Mouse (Mus musculus) right cerebral cortex, postnatal 14 days (tissue): Measurements from ENCODE around the gene Sipa1l1.

ENCODE experiments used
- DNase-seq: peaks from one replicate; pipeline ENCODE4 v3.0.0; 2022

Sipa1l1 gene

DNA sequence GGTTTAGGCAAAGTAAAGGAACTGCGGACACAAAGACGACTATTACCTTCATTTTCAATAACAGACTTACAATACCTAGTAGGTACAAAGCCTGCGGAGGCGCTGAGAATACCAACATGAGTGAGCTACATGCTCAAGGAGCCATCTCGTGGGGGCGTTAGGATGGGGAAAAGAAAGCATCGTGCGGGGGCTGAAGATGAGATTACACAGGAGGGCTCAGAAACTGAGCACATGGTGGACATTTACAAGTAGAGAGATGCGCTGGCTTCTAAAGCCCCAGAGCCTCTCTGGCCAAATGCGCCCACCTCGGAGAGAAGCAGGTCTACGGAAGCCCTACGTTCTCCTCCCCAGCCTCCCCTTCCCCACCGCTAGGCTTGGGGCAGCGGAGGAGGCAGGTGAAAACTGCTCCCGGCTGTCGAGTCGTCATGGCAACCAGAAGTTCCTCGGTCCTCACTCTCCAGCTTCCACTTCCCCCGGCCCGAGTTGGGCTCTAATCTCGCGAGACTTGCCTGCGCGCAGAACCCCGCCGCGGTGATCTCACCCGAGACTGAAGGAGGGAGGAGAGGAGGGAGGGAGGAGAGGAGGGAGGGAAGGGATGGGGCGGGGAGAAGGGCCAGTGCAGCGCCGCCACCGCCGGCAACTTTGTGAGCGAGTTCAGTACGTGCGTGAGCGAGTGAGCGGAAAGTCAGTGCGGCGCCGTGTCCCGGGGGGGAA, at the start of gene Sipa1l1:
Gene Sipa1l1, plus strand, starts transcription at position 501 of the 714 bp plus-strand sequence.
- DNase-seq = peak; percentile 97

DNA sequence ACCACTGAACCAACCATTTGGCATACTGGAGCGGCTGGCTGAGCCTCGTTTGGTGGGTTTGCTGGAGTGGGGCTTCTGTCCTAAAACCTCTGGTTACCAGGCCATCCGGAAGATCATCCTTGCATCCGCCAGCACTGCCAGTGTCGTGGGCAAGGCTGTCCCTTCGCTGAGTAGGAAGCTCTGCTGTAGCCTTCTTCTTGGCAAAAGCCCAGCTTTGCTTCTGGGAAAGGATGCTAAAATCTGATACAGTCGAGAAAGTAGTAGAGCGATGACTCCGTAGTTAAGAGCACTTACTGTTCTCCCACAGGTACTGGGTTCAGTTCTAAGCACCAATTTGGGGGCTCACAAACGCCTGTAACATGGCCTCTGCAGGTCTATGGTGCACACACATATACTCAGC, 47.2 kb upstream of the Sipa1l1 start:
- no peak for DNase-seq

DNA sequence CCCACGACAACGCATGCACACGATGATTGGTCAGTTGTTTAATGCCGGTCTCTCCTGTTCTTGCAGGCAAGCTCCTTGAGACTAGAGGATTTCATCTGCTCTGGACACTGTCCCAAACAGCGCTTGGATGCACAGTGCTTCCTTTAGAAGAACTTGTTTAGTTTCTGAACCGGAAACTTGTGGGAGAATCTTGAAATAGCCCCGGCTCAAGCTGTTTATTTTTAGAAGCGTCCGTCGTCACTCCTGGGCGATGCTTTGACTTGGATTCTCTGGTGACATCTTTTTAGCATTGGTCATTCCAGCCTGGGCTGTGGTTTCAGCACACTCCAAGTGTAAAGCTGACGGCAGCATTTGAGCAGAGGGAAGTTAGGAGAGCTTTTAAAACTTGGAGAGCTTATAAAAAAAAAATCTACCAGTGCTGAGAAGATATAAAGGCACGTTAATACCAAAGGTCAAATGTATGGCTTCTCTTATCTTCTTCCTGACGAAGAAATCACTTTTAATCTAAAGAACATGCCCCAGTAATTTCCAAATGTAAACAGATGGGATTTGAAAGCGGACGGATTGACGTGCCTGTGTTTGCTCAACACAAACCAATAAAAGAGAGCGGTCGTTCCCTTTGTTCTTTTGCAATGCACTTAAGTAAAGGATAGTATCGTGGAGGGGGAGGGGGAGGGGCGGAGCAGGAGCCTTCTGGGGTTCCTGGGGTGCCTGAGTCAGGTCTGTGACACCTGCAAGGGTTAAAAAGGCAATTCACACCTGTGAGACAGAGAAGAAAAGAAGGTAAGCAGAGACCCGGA, 46.5 kb upstream of the Sipa1l1 start:
- DNase-seq = peak; percentile 16

DNA sequence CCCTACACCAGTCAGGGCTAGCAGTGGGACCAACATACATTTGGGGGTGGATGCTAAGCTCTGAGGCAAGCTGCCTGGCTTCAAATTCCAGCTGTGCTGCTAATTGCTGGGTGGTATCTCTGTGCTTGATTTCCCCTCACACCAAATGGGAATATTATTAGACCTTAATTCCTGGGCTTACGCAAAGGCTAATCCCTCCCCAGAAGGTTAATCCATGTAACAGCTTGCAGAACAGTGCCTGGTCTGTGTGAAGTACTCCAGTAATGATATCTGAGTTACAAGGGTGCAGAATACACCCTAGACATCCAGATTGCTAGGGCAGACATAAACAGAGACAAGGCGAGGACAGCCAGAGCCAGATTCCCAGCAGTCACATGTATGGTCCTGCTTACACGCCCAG, 42.3 kb upstream of the Sipa1l1 start:
- no peak for DNase-seq

DNA sequence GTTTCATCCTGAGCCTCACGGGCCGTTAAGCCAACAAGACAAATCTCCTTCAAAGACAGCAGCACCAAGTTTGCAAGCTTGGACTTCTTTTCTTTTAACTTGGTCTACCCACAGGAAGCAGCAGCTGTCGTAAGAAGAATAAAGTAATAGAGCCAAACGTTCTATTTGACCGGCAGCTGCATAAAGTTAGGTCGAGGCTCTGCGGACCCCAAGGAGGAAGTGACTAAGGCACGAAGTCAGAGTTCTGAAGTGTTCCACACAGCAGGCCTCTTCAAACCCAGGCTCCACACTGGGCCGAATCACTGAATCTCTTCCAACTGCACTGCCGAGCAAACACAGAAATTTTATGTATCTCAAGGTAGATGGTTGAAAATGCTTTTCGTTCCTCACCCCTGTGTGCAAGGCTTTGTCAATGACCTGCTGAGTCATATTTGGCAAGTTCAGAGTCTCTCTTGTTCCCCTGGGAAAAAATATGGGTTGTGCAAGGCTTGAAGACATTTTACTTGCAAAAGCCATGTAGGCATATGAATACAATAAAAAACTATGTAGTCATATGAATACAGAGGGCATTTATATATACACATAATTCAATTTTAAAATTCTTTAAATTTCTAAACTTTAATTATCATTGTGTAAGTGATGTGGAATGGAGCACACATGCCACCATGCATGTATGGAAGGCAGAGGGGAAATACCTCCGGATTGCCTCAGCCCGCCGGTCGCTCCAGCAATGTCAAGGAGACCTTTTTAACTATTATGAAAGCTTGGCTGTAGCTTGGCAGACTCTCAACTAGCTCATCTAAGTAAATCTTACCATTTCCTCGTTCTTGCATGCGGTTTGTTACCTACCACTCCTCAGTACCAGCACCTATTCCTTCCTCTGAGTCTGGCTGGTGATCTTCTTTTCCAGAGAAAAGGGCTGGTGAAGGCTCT, 29.6 kb upstream of the Sipa1l1 start:
- DNase-seq = no peak

DNA sequence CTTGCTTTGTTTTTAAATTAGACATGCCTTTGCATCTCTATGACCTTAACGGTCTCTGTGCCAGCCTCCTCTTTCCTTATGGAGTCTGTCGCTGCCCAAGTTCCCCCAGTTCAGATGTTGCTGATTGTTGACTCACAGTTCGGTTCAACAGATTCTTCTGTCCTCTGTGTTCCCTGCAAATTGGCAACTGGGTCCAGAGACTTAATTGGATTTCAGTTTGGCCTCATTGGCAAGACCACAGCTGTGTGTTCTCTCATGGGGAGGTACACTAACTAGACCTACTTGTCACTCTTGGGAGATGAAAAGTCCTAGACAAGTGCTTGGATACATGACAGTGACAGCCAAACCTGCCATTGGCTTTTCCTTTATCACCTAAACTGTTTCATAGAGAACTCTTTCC, 25.7 kb upstream of the Sipa1l1 start:
- DNase-seq = no peak

DNA sequence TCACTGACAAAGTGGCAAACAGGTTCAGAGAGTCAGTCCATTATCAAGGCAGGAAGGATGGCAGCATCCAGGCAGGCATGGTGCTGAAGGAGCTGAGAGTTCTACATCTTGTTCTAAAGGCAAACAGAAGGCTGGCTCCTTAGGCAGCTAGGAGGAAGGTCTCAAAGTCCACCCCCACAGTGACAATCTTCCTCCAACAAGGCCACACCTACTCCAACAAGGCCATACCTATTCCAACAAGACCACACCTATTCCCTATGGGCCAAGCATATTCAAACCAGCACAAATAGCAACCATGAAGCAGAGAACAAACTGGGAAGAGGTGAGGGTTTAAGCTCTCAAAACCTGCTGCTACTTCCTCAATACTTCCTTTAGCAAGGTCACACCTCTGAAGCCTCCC, 23.9 kb upstream of the Sipa1l1 start:
- no peak for DNase-seq

DNA sequence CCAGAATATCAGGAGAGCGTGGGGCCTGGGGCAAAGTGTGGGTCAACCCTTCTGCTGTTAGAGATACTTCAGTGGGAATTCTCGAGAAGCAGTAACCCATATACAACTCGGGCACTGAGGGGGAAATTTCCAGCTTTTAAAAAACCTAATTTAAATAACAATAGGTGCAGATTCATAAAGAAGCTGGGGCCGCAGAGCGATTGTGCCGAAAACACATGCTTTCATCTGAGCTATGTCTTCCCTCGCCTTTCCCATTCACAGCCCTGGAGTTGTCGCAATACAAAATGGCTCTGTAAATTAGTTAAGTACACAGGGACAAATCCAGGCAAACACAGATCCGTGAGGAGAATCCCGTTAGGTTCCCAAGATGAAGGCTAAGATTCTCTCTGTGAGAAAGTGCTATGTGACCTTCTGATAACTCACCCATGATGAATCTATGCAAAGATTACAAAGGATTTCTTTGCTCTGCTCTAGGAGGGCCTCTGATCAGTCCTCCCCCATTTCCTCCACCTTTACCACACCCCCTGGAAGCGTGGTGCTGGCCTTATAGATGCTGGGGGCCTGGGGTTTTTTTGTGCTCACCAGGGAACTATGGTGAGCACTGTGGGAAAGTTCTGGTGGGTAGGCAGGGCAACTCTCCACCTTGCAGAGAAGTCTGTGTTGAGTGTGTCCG, 22.0 kb upstream of the Sipa1l1 start:
- DNase-seq = no peak

DNA sequence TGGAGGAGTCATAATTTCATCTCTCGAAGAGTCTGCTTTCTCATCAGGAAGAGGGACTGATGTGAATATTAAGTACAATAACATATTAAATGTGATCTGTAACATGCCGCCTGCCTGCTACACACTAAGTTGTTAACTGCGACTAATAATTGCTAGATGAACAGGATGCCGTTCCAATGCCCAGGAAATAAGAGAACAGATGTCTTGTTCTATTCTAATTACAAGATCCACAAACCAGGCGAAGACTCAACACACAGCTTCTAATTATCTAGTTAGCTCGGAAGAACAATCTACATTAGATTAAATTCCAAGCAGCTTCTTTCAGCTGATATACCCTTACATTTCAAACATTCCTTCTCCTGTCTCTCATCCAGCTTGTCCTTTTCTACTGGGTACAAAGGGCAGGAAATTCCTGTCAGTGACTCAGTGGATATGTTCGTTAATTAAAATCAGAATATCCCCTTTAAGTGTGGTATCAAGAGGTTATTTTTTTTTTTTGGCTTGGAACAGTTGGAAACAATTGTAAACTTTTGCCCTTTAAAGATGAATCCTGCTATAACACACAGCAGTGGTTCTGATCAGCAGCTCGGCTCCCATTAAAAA, 20.7 kb upstream of the Sipa1l1 start:
- no peak for DNase-seq

DNA sequence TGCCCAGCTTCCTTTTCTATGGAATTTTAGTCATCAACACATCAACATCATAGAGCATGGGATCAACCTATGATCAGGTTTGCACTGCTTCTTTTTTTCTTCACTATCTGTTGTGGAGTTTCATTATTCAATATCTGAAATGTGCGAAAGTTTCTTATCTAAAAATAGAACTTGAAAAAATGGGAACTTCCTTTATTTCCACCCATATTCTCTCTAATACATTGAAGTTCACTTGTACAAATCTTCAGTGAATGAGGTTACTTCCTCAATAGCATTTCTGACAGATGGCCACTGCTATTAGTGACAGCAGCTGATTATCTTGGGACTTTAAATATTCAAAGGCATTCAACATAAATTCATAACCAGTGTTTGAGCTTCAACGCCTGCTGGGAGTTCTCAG, 18.1 kb upstream of the Sipa1l1 start:
- no peak for DNase-seq

DNA sequence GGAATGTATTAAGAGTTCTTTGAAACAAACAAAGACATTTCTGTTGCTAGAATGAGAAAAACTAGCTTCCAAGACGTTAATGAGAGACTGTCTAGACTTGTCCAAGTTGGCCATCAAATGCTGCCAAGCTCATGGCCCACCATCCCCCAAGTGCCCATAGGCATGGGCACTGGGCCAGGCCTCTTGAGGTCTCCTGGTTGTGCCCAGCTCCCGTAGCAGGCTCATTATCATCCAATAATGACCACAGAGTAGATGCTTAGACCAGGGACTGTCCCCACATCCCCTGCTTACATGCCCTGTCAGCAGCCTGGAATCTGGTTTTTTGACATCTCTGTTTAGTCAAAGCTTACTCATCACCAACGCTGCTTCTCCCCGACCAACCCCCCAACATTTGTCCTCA, 14.6 kb upstream of the Sipa1l1 start:
- DNase-seq = no peak

DNA sequence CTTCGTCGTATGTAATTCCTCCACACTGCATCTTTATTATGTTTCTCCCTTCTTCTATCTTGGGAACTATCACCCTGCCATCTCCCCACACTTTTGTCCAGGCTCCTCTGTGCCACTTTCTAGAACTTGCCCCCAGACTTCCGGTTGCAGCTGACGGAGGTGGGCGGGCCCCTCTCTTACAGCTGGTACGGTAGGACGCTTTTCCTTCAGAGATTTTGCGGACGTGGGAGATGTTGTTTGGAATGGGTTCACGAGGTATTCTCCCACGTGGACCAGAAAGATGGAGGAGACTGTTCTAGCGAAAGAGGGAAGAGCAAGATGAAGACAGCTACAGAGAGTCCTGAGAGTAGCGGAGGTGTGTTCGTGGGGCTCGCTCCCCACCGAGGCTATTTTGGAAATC, 10.6 kb upstream of the Sipa1l1 start:
- DNase-seq = no peak

DNA sequence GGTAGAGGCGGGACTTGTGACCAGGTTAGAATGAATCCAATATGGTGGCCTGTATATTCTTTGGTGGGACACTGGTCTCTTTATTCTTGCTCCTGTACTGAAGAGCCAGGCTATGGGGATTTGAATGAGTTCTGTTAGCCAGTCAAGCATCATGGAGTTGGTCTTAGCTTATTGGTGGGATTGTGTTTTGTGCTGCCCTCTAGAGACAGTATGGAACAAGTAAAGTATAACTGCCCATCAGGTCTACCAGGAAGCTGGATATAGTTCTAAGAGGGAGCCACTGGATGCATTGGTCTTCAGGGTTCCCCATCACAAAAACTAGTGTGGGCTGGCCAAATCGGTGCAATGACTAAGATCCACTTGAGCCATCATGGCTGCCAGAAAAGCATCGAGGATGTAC, 9.7 kb upstream of the Sipa1l1 start:
- no peak for DNase-seq

DNA sequence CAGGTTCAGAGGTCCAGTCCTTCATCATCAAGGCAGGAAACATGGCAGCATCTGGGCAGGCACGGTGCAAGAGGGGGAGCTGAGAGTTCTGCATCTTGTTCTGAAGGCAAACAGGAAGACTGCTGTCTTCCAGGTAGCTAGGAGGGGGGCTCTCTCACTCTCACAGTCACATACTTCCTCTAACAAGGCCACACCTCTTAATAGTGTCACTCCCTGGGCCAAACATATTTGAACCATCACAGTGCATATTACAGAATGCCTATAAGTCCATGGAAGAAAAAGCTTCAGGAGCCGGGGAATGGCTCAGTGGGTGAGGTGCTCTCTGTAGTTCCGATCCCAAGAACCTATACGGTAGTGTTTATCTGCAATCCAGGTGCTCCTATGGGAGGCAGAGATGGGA, 3.5 kb upstream of the Sipa1l1 start:
- DNase-seq = no peak

DNA sequence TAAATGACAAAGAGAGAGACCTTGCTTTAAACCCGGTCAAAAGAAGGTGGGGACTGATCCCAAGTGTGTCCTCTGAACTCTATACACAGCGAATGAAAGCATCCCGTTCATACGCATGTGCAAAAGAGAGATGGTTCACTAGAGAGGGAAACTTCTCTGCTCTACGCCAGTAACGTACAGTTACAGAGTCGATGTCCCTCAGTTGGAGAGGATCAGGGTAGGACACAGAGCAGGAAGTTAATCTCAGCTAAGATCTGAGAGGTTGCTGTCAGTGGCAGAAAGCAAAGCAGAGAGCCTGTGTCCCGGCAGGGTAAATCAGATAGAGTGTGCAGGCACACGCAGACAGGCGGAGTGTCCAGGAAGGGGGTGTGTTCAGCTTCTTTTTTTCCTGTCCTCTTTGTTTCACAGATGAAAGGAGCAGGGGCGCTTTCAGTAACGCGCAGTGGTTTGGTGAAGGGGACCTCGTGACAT, 3.0 kb upstream of the Sipa1l1 start:
- no peak for DNase-seq

DNA sequence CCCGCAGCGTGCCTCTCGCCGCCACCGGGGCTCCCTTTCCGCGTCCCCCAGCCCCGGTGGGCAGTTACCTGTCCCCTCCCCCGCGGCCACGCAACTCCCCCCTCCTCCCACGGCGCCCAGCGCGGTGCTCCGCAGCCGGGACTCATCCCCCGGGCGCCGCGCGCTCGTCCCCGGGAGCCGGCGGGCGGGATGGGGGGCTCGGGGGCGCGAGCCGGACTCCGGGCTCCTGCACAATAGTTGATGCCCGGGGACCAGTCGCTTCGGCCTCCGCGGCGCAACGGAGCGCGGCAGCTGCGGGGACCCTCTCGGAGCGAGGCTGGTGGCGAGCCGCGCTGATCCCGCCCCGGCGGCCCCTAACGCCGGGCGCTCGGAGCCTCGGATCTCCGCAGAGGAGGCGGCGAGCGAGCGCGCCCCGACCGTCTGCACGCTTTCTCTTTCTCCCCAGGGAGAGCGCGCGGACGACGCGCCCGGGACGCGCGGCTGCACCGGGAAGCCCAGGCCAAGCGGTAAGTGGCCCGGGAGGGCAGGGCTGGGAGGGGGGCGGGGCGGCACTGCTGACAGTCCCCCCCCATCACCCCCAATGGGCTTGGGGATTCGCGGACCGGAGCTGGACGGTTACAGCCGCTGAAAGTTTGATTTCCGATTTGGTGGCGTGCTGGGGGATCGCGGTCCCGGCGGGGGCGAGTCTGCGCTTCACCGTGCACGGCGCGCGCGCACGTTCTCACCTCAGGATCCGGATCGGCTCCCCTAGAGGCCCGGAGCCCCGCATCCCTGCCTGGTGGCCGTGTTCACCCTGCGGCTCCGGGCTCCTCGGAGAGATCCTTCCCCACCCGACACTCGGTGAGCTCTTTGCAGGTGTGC, 681 bp downstream of the Sipa1l1 start:
- peak; percentile 83 for DNase-seq

DNA sequence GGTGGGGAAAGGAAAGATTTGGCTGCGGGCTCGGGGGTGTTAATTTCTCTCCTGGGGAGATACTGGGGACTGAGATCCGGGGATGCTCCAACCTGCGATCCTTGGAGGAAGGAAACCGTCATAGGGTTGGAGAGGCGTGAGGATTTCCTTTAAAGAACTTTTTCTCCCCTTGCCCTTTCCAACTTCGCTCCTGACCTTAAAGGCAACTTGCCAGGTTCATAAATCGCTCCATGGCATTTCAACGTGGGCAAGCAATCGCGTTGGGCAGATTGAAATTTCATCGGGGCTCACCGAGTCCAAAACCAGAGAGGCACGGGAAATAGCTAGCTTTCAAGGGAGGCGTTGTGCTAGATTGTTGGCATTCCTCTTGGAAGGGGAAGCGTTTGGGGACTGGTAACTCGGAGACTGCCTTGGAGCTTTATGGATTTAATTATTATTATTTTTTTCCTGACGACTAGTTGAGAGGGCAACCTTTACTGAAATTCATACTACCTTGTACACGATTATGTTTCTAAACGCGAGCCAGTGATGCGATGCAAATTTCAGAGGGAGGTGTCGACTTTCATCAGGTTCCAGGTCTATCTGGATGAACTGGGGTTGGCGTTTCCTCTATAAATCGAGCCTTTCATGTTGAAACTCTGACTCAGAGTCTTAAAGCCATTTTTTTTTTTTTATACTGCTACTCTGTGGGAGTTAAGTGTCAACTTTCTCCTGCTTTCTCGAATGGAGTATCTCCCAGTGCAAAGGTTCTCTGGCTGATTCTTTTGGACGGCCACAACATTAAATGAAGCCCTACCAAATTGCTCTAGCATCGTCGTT, 1.6 kb downstream of the Sipa1l1 start:
- DNase-seq = no peak

DNA sequence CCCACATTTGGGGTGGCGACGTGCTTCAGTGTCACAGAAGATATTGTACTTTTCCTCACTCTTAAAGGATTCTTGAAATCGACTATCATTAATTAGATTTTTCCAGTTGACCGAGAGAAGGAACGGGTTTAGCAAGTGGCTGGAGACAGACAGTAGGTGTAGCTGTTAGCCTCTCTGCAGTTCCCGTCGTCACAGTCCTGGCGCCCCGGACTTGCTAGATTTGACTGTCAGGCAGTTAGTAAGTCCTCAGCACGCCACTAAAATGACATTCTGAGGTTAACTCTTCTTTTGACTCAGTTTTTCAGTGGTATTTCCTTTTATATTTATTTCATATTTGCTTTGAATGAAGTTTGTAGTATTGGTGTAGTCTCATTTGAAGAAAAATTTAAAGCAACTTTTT, 2.5 kb downstream of the Sipa1l1 start:
- DNase-seq = peak; percentile 51

DNA sequence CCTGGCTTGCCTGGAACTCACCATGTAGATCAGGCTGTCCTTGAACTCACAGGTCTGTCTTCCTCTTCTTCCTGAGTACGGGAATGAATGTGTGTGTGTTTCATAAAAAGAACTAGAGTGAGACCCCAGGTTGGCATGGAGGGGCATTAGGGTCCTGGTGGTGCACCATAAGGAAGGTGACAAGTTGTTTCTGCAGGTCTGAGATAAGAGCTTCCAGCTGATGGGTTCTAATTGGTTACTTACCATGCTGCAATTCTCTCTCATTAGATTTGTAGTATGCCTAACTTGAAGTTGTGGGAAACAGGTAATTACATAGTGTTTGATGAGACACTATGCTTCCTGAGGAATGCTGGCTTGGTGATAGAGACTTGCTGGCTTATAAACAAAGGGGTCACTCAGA, 4.5 kb downstream of the Sipa1l1 start:
- no peak for DNase-seq

DNA sequence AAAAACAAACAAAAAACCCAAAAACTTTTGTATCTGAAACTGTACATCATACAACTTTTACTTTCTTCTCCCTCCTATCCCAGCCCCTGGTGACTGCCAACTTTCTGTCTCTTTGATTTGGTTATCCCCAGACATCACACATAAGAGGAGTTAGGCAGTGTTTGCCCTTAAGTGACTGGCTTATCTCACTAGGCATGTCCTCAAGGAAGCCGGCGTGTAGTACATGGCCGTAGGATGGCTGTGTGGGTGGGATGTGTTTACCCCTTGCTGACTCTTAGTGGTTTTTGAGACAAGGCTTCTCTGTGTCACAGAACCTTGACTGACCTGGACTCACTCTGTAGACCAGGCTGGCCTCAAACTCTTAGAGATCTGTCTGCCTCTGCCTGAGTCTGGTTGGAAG, 6.6 kb downstream of the Sipa1l1 start:
- no peak for DNase-seq
